Mouse (Mus musculus): ENCODE results near the gene Inppl1.
A peak's percentile ranks its signal among the peaks of the same experiment; 100 is the strongest.

Inppl1 gene

DNA sequence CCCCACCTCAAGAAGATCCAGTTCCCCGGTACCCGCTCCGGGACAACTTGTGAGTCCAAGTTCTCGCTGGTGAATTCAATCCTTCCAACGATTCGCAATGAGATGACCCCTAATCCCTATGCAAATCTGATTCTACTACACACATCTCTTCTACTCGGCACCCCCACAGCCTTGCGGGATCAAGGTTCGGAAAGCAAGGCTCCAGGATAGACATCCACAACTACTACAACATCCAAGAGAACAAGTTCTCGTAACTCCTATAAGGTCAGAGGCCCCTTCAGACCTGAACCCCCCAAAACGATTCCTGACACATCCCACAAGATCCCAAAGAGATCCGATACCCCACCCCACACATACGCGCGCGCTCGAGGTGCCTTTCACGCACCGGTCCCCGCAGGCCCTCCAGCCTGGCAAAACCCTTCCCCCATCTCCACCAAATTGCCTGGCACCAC lies 849 bp downstream of the Inppl1 start:
- no peak for DNase-seq

- DNase-seq: peak; percentile 29
Observed at GRCm38 (mm10) chr7:101836271-101837153, 1.5 kb downstream of the Inppl1 start.

GRCm38 (mm10) chr7:101835457-101836109 lies 2.4 kb downstream of the Inppl1 start:
- no peak for DNase-seq

DNA sequence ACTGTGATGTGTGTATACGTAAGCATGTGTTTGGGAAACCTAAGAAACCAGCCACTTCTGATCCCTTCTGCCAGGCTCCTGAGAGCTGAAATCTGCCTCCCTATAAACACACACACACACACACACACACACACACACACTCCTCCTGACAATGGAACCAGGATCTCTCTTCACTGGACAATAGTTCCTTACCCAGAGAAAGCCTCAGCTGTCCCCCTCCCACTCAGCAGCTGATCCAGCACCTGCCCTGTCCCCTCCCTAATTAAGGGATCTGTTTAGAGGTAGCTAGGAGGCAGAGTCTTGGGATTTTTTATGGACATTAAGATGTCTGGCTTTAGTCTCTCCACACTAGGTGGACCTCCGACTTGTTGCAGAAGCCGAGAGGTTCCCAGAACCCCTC lies 3.1 kb downstream of the Inppl1 start:
- DNase-seq: no peak

DNA sequence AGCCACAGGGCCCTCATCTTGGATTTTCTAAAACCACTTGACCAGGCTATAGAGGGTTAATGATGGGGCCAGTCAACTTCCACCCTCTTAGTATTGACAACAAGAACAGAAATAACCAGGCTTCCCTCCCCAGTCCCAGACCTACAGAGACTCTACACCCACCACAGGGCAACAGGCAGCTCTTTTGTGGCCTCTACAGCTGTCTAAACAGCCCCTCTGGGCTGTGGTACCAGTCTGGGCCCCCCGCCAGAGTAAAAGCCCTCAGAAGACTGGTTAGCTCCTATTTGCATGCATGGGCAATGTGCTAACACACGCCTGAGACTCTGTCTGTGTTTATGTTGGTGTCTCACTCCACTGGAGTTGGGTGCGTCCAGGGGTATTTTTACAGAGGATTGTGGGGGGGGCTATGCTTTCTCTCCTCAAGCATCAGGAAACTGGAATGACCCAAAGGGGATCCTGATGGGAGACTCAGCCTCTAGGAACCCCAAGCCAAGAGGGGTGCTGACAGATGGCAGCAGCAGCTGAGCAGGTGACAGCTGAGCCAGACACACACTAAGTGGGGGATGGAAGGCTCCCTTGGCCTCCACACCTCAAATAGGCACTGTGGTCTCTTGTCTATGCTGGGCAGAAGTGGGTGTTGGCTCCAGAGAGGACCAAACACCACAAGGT lies 4.0 kb downstream of the Inppl1 start:
- DNase-seq: no peak

GRCm38 (mm10) chr7:101833352-101833751 lies 4.7 kb downstream of the Inppl1 start:
- no peak for DNase-seq

DNA sequence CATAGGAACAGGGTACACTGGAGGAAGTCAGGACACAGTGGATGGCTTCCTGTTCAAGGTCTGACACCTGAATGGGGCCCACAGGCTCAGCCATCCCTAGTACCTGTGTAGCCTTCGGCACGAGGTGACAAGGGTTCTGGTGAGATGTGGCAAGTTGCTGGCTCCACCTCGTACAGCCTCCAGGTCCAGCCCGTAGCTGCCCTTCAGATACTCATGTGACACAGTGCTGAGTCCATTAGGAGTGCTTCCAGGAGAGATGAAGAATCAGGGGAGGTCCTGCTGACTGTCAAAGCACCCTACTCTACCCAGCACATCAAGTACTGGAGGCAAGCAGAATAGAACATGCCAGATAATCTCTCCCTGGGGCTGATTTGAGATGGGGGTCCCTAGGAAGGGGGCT lies 5.7 kb downstream of the Inppl1 start:
- DNase-seq: no peak

- no peak for DNase-seq
Observed at GRCm38 (mm10) chr7:101831437-101831836, 6.6 kb downstream of the Inppl1 start.

DNA sequence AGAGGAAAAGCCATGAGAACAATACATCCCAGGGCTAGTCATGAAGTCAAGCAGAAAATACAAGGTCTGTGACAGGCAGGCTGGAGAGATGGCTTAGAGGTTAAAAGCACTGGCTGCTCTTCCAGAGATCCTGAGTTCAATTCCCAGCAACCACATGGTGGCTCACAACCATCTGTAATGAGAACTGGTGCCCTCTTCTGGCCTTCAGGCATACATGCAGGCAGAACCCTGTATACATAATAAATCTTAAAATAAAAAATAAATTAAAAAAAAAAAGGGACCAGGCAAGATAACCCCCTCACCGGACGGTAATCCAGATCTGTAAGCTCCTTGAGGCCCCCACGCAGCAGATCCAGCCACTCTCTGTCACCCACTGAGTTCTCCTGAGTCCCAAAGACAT lies 7.7 kb downstream of the Inppl1 start:
- no peak for DNase-seq

DNA sequence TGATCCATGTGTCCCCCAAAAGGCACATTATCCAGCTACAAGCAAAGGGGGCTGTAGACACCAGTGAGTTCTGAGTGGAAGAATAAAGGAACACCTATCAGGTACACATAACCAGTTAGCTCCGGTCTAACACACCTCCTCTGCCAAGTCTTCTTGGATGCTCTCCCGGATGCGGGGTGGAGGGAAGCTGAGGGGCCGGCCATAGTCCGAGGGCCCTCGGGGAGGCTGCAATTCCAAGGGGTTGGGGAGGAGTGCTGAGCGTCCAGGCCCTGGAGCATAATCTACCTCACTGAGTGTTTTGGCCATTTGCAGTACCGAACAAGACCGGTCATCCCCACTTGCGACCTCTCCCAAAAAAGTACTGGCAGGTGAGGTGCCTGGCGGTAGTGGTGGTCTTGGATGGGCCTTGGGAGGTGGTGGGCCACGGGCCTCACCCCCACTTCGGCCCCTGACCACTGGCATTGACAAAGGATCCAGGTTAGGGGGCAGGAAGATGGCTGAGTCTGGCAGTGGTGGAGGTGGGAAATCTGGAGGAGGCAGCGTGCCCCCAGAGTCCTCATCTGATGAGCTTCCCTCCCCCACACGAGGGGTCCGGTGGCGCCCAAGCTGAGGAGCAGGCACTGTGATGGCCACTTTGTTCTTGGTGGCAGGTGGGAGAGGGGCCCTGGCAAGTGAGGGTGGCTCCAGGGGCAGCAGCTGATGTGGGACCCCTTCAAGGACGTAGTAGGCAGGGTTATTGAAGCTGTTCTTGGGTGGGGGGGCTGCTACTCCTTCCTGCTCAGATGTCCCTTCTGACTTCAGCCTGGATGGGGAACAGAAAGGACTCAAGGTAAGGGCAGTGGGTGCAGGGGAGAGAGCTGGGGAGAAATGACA lies 14.0 kb downstream of the Inppl1 start:
- no peak for DNase-seq

DNA sequence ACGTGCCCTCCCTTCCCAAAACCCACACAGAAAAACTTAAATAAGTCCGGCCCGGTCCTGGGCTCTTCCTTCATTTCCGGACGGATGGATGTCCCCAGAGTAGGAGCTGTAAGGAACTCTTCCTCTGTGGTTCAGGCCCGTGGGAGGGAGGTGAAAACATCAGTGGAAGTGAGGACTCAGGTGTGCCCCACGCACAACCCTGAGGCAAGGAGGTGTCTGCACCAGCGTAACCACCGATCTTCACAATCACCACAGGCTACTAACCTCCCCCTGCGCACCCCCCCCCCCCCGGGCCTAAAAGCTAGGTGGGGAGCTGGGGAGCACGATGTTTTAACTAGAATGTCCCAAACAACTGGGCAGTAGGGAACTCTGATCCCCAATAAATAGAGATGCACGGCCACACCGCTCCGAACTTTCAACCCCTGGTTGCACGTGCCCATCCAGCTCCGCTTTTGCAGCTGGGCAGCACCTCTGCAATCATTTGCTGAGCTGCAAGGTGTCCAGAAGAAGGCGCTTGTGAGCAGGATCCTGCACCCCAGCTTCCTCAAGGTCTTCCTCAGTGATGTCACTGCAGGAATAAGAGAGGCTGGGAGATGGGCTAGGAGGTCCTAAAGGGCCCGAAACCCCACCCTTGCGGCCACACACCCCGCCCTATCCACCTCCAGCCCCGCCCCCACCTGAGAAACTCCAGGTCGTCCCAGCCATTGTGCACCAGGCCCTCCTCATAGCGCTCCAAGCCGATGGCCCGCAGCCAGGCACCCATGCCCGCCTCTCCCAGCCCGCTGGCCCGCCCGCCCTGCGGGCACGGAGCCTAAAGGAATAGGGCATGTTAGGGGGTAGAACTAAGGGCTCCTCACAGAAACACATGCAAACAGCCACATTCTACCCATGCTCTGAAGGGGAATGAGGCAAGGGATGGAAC lies 14.9 kb downstream of the Inppl1 start:
- DNase-seq: no peak

DNA sequence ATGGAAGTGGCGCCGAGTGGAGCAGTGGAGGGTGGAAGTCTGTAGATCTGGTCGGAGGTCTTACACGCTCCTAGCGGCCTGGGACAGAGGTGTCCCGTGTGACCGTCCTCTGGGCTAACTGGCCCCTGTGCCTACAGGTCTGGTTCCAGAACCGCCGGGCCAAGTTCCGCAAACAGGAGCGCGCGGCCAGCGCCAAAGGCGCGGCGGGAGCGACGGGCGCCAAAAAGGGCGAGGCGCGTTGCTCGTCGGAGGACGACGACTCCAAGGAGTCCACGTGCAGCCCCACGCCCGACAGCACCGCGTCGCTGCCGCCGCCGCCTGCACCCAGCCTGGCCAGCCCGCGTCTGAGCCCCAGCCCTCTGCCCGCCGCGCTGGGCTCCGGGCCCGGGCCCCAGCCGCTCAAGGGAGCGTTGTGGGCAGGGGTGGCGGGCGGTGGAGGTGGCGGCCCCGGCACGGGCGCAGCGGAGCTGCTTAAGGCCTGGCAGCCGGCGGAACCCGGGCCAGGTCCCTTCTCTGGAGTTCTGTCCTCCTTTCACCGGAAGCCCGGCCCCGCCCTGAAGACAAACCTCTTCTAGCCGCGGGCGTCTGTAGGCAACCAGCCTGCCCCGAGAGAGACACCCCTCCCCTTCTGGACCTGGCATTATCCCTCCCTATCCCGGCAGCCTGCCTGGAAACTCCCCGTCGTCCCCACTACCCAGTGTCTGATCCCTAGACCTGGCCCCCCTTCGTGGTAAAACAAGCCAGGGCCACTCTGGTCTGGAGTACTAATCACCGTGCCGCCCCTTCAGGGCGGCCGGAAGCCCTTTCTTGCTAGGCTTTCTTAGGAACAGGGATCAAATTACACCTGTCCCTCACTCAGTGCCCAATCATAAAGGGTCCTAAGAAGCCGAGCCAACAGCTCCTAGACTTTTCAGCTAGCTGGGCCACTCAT lies 16.2 kb downstream of the Inppl1 start:
- no peak for DNase-seq

DNA sequence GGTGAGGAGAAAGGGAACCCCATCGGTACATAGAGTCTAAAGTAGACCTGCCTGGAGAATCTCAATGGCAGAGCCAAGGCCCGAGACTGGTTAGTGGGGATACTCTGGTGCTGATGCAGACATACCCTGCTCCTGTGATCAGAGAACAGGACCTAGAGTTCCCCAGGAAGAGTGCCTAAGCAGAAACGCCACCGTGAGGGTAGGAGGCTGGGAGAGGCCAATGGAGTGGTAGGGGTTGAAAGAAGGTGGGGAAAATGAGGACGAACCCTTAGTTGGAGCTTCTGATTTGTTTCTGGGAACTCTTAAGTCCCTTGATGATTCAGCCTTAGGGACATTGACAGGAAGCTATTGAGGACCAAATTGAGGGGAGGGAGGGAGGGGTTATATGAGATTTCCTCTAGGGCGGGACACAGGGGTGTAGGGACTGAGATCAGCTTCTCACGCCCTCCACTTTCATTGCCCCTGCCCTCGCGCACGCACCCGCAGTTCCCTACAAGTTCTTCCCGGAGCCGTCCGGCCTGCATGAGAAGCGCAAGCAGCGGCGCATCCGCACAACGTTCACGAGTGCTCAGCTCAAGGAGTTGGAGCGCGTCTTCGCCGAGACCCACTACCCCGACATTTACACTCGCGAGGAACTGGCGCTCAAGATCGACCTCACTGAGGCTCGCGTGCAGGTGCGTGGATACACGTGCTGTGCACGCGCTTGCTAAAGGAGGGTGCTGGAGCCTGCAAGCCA lies 17.6 kb downstream of the Inppl1 start:
- no peak for DNase-seq

DNA sequence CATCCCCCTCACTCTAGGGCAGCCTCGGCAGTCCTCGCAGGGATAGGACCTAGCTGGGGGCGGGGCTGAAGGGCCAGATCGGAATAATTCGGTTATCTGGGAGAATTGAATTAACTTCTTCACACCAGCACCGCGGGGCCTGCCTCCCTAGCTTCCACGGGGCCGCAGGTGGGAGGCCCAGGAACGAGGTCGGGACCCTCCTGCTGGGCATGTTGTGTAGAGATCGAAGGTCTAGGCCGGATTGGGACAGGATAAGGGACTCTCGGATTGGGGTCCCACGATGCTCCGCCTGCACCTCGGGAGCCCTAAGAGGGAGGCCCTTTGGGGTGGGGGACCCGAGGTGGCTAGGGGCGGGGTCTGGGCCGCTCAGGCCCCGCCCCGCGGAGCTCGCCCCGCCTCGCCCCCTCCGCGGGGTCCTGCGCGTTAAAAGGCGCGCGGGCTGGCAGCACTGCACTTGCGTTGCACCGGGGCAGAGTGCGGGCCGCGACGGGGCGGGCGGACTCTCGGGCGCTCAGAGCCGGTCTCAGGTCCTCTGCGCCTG lies 20.1 kb downstream of the Inppl1 start, which contains the start of gene Phox2a:
TSS of gene Phox2a (plus strand) at position 453 of the 541 bp plus-strand sequence.
- DNase-seq: no peak

DNA sequence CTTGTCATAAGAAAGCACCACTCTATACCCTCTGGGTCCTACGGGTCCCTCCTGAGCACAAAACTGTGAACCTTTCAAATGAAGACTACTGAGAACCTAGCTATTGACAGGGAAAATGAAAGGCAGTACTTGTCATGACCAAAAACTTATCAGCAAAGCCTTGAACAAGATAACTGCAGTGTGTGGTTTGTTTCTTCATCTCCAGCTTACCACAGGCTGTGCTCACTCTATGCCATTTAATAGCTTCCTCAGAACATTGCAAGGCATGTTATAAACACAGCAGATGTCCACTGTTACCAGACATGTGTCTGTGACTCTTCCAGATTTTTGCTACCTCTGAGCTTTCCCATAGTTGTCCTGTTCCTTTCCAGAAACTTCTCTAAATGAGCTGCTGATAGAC lies 61.0 kb downstream of the Inppl1 start:
- no peak for DNase-seq

DNA sequence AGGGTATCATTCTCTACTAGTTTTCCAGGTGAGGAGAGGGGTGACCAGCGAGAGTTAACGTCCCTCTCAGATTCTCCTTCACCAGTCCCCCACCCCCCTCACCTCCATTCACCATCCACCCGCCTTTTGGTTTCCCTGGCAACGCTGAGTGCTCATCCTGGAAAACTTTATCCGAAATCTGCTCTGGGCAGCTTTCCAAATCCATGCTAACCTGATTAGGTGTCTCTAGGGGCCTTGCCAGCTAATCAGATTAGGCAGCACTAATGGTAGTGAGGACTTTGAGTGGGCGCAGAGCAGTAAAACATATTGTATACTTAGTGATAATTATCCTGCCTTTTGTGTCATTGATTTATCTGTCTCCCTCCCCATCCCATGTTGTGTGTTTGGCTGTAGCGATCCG lies 65.3 kb downstream of the Inppl1 start:
- DNase-seq: no peak

All from cerebellum, adult 11 months (tissue).